Mouse (Mus musculus): ENCODE measurements around the gene Cacna1c.
"Not testable (repeated sequence)": the region's sequence is repeated elsewhere in the genome, so short reads cannot be mapped to it uniquely, and the experiment has no call there.

The Cacna1c gene

DNA sequence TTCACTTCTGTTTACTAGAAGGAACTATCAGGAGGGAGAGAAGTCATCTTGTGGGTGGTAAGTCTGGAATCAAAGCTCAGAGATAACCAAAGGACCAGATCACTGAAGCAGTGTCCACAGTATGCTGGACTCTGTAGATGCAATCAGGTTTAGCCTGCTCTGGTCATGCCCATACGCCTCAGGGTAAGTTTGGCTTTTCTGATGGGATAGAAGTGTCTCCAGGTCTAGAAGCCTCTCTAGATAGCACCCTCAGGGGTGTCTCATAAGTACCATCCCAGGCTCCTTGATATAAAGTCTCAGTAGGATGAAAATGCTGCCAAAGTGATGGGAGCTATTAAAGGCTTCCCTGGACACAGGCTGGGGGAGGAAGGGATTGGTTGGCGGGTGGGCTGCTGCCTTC, 557.3 kb downstream of the Cacna1c start:
- no peak for DNase-seq

DNA sequence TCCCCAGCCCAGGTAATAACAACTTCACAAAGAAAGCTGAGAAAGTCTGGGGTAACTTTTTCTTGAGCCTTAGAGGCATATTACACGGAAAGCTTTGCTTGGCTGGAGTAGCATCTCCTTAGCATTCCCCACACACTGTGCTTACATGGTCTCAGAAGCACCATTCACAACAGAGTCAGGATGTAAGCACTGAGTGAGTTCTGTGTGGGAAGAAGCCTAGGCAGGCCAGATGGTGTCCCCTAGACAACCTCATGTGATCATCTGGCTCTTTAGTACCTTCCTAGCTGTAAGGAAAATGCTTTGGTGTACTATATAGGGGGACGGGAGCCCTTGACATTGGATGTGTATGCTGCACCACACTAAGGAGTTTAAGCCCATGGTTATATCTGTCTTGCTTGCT, 563.7 kb downstream of the Cacna1c start:
- DNase-seq = no peak

DNA sequence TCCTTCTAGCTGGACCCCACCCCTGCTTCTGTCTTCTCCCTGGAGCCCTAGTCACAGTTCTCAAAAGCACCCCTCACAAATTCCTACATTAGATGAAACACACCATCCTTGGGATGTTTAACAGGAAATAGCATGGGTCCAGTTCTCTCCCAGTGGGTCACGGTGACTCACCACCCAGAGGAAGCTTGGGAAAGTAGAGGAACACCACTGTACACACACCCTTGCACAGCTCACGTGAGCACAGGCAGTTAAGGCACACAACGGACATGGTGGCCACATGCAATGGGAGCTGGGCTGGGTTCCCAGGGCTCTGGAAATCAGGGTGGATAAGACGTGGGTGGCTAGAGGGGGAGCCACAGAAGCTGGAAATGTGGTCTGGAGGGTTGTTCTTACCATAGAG, 566.2 kb downstream of the Cacna1c start:
- no peak for DNase-seq

GRCm38 (mm10) chr6:118626246-118626645, 570.0 kb downstream of the Cacna1c start:
- DNase-seq = peak; percentile 8

- no peak for DNase-seq
These were observed 572.6 kb downstream of the Cacna1c start for GRCm38 (mm10) chr6:118623609-118624008.

GRCm38 (mm10) chr6:118621866-118622265, 574.4 kb downstream of the Cacna1c start:
- no peak for DNase-seq

GRCm38 (mm10) chr6:118621406-118621805, 574.8 kb downstream of the Cacna1c start:
- DNase-seq = no peak

GRCm38 (mm10) chr6:118608906-118609305, 587.3 kb downstream of the Cacna1c start:
- DNase-seq = no peak

- DNase-seq = no peak
These were observed 590.2 kb downstream of the Cacna1c start for GRCm38 (mm10) chr6:118605974-118606373.

- no peak for DNase-seq
These were observed 592.4 kb downstream of the Cacna1c start for GRCm38 (mm10) chr6:118603825-118604224.

- DNase-seq = no peak
These were observed 600.5 kb downstream of the Cacna1c start for GRCm38 (mm10) chr6:118595681-118596055.

DNA sequence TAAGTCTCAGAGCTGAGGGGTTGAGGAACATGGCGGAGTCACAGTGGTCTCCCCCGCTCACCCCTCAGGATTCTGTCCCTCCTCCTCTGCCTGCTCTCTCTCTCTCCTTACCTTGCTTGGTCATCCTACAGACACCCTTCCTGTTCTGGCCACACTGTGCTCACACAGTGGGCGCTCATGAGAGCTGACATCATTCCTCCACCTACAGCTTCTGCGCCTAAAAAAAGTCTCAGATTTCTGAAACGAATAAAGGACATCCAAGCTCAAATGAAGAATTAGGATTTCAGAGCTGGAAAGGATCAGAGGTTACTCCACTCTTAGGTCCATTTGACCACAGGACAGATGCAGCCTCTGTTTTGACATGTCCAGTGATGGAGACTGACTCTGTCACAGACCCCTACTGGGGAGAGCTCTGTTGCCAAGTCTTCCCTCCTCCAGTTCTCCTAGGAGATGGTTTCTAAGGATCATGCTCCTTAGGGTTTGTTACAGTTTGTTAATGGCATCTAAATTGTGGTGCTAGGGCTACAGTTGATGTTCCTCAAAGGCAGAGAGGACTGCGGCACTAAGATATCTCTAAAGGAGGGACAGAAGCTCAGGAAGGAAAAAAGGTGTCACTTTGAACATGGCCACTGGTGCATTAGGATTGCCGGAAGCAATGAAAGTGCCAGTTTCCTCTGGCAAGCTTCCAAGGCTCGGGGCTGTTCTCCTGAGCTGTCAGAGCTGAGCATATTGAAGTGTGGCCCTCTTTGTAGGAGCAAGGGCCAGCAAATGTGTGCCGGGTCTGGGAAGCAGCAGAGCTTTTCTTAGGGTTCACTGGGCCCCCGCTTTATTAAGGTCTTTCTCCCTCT, 601.2 kb downstream of the Cacna1c start:
- DNase-seq = no peak

DNA sequence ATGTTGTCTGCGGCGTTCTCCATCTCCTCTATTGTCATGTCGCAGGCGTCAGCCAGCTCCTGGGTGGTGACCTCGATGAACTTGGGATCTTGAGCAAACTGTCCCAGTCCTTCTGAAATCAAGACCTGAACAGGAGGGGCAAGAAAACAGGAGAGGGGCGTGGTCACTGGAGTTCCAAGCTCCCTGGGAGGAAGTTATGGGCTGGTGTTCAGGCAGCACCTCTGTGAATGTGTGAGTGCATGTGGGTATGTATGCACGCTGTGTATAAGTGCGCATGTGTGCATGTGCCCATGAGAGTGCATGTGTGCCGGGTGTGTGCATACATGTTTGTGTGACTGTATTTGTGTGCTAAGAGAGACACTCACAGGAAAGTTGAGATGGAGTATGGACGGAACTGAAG, 602.1 kb downstream of the Cacna1c start:
- DNase-seq = peak; percentile 9

- peak; percentile 41 for DNase-seq
These were observed 602.7 kb downstream of the Cacna1c start for GRCm38 (mm10) chr6:118593377-118594061.

DNA sequence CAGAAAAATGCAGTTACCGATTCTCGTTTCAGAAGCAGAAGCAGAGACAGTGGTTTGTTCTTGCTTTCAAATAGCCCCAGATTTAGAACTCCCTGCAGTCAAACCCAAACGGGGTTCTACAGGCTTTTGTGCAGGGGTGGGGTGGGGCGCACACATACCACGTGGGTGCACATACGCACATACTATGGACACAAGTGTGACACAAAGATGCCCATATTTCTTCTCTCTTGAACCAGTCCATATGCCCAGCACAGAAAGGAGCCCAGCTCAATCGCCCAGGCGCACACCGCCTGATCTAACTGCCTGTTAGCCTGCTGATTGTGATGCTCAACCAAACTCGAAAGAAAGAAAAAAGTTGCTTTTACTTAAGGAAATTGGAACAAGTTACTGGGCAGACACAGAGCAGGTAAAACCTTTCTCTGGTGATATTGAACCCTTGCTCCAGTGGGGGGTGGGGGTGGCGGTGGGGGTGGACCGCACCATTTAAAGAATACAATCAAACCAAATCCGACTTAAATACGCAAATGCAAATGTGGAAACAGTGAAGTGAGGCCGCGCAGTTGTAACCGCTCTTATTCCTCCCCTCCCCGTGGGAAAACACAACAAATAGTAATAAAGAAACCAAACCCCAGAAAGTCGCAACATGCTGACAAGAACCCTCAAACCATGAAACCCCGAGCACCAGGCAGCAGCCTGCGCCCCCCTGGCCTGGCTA, 603.4 kb downstream of the Cacna1c start:
- DNase-seq = no peak

DNA sequence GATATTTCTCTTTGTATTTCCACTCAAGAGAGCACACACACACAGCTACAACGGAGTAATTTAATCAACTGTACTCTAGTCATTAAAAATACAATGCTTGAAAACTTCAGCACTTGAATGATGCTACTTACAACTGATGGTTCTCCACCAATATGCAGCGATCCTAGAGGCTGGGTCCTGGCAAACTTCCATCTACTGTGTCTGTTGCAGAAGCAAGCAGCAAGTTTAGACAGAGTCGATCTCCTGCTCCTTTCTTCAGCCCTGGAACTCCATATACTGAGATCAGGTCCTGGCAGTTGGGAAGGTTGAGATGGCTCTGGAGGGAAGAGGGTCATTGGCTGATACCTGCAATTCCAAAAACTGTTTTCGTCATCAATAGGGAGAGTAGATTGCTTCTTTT, 617.5 kb downstream of the Cacna1c start:
- not testable (repeated sequence) for DNase-seq

DNA sequence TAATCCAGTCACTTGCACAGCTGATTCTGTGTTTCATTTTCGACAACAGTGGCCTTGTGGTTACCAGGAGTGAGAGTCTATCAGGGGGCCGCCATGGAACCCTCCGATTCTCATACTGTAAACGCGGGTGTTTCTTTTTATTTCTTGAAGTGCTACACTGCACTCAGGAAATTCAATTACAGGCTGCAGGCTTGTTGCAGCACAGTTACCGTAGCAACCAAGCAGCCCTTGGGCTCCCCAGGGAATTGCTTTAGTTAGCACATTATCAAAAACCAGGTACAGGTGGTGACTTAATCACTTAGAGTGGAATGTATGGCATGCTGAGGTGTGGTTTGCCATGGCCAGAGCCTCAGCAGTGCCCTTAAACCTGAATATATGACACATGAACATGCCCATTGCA, 621.9 kb downstream of the Cacna1c start:
- peak; percentile 30 for DNase-seq

DNA sequence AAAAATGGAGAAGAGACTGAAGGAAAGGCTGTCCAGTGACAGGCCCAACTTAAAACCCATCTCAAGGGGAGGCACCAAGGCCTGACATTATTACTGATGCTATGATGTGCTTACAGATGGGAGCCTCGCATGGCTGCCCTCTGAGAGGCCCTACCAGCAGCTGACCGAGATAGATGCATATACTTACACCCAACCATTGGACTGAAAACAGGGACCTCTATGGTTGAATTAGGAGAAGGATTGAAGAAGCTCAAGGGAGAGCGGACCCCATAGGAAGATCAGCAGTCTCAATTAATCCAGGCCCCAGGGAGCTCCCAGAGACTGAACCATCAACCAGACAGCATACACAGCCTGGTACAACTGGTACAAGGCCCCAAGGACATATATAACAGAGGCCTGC, 628.4 kb downstream of the Cacna1c start:
- DNase-seq = no peak

- DNase-seq = peak; percentile 95
These were observed 634.2 kb downstream of the Cacna1c start, which contains the start of gene Ankrd26 for GRCm38 (mm10) chr6:118561745-118562609. TSS of gene Ankrd26 (minus strand) at chr6:118562226.

GRCm38 (mm10) chr6:118561225-118561624, 635.0 kb downstream of the Cacna1c start:
- DNase-seq = no peak

GRCm38 (mm10) chr6:118538627-118539026, 657.6 kb downstream of the Cacna1c start:
- no peak for DNase-seq
